Mouse (Mus musculus): Measurements from ENCODE around the gene Sec11a. TPM values are rescaled to one million over a fixed set of nuclear protein-coding genes. Genes with fewer than 3 reads are reported as not detected.
A peak's percentile ranks its signal among the peaks of the same experiment; 100 is the strongest.

Gene Sec11a
- total and polyA plus RNA-seq, 3 experiments, result 7.7 to 472 (median 177) TPM

DNA sequence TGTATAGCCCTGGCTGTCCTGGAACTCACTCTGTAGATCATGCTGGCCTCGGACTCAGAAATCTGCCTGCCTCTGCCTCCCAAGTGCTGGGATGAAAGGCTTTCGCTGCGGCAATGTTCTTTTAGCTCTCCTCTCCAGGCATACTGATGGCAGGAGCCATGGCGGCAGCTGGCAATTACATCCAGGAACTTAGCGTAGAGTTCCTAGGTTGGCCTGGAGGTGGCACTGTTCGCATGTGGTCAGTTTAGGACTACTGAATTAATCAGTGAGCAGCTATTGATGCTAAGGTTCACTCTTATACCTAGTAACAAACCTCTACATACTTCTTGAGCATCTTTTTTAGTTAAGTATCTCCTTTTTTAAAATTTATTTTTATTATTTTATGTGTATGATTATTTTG lies 90.4 kb downstream of the Sec11a start:
- ATAC-seq (ENCODE audit: extremely low read depth, insufficient number of reproducible peaks, low FRiP score, poor library complexity, severe bottlenecking), result 0 out of 2 replicates have a peak, but pooled peaks have one; percentile 41
- Histone ChIP-seq H3K4me1 (ENCODE audit: insufficient read depth, low read depth, low read length) (peaks cover 26% of the 10 kb centered on the region), H3K4me3 (ENCODE audit: low read depth, low read length) (no peak overlapping the region; the same call in 1 of the 2 replicates), H3K36me3 (replicated peaks) (no peaks in the 10 kb centered on the region), H3K27me3 (ENCODE audit: insufficient read depth, low read length) (no peaks in the 10 kb centered on the region), H3K9me3 (replicated peaks) (peaks cover 4% of the 10 kb centered on the region)
- TF ChIP-seq CTCF (IDR thresholded peaks at IDR 0.05; ENCODE audit: low read depth, low read length), result peak; percentile 76
- TF ChIP-seq GATA1 (IDR thresholded peaks at IDR 0.05; ENCODE audit: borderline replicate concordance, low read length), result no peak
- peak; percentile 56 for DNase-seq (ENCODE audit: low spot score)

GRCm38 (mm10) chr7:80855316-80855715 lies 92.3 kb downstream of the Sec11a start:
- H3K4me1 ChIP-seq (ENCODE audit: insufficient read depth, low read depth, low read length), result peaks cover 14% of the 10 kb centered on the region
- 0 out of 2 replicates have a peak, but pooled peaks cover 2% of the 10 kb centered on the region for H3K27me3 ChIP-seq (ENCODE audit: insufficient read depth, low read length)
- DNase-seq (ENCODE audit: low spot score) (no peak), ATAC-seq (ENCODE audit: extremely low read depth, insufficient number of reproducible peaks, low FRiP score, poor library complexity, severe bottlenecking) (no peak)
- H3K9me3 ChIP-seq (replicated peaks), result peaks cover 4% of the 10 kb centered on the region
- TF ChIP-seq GATA1 (IDR thresholded peaks at IDR 0.05; ENCODE audit: borderline replicate concordance, low read length), result no peak
- no peak for TF ChIP-seq CTCF (IDR thresholded peaks at IDR 0.05; ENCODE audit: low read depth, low read length)
- no peak for TF ChIP-seq POLR2AphosphoS5 (IDR thresholded peaks at IDR 0.05; ENCODE audit: insufficient replicate concordance, low read depth, low read length)
- TF ChIP-seq TAL1 (conservative IDR thresholded peaks at IDR 0.05; ENCODE audit: low read depth, low read length), result no peak
- no peak for TF ChIP-seq GATA2 (IDR thresholded peaks at IDR 0.05; ENCODE audit: borderline replicate concordance, low read depth, low read length)
- H3K4me3 ChIP-seq (ENCODE audit: low read depth, low read length), result no peak overlapping the region
- no peaks in the 10 kb centered on the region for H3K36me3 ChIP-seq (replicated peaks)

Other genes with a start within 250 kb of the Sec11a start
- gene Iqgap1, start 121.8 kb downstream of the Sec11a start, total RNA-seq (2014; fragmentation: Nextera tagmentation), result 165 and 179 TPM in 2 replicates
- 153 and 174 TPM in 2 replicates for gene Iqgap1, start 121.8 kb downstream of the Sec11a start, total RNA-seq (2017)
- gene Iqgap1, start 121.8 kb downstream of the Sec11a start, polyA plus RNA-seq (2012), result 16.3 and 22.0 TPM in 2 replicates
- gene Zscan2, start 86.9 kb downstream of the Sec11a start, total RNA-seq (2014; fragmentation: Nextera tagmentation), result 4.6 and 5.3 TPM in 2 replicates
- 1.7 and 1.8 TPM in 2 replicates for gene Zscan2, start 86.9 kb downstream of the Sec11a start, total RNA-seq (2017)
- gene Zscan2, start 86.9 kb downstream of the Sec11a start, polyA plus RNA-seq (2012), result 4.4 and 4.7 TPM in 2 replicates
- 13.2 and 14.4 TPM in 2 replicates for gene Wdr73, start 46.5 kb downstream of the Sec11a start, total RNA-seq (2014; fragmentation: Nextera tagmentation)
- 31.1 and 35.0 TPM in 2 replicates for gene Wdr73, start 46.5 kb downstream of the Sec11a start, total RNA-seq (2017)
- gene Wdr73, start 46.5 kb downstream of the Sec11a start, polyA plus RNA-seq (2012), result 17.7 and 19.0 TPM in 2 replicates
- 1.5 and 1.6 TPM in 2 replicates for gene Nmb, start 42.7 kb downstream of the Sec11a start, total RNA-seq (2014; fragmentation: Nextera tagmentation)
- 1.4 and 2.6 TPM in 2 replicates for gene Nmb, start 42.7 kb downstream of the Sec11a start, total RNA-seq (2017)
- gene Nmb, start 42.7 kb downstream of the Sec11a start, polyA plus RNA-seq (2012), result 0.93 and 1.1 TPM in 2 replicates
- 72.4 and 79.7 TPM in 2 replicates for gene Zfp592, start 45.9 kb upstream of the Sec11a start, total RNA-seq (2014; fragmentation: Nextera tagmentation)
- gene Zfp592, start 45.9 kb upstream of the Sec11a start, total RNA-seq (2017), result 25.6 and 30.3 TPM in 2 replicates
- gene Zfp592, start 45.9 kb upstream of the Sec11a start, polyA plus RNA-seq (2012), result 60.5 and 70.4 TPM in 2 replicates
- 13.8 and 16.6 TPM in 2 replicates for gene Alpk3, start 109.8 kb upstream of the Sec11a start, total RNA-seq (2014; fragmentation: Nextera tagmentation)
- gene Alpk3, start 109.8 kb upstream of the Sec11a start, total RNA-seq (2017), result 3.1 and 3.9 TPM in 2 replicates
- 5.7 and 7.7 TPM in 2 replicates for gene Alpk3, start 109.8 kb upstream of the Sec11a start, polyA plus RNA-seq (2012)
- gene Slc28a1, start 167.0 kb upstream of the Sec11a start, total RNA-seq (2014; fragmentation: Nextera tagmentation), result not detected in 2 replicates
- gene Slc28a1, start 167.0 kb upstream of the Sec11a start, total RNA-seq (2017), result not detected in 2 replicates
- not detected in 2 replicates for gene Slc28a1, start 167.0 kb upstream of the Sec11a start, polyA plus RNA-seq (2012)

Measured in G1E (cell line).